Comparison of ENCODE assay signal across 8 mouse cellular contexts in the genomic region with DNA sequence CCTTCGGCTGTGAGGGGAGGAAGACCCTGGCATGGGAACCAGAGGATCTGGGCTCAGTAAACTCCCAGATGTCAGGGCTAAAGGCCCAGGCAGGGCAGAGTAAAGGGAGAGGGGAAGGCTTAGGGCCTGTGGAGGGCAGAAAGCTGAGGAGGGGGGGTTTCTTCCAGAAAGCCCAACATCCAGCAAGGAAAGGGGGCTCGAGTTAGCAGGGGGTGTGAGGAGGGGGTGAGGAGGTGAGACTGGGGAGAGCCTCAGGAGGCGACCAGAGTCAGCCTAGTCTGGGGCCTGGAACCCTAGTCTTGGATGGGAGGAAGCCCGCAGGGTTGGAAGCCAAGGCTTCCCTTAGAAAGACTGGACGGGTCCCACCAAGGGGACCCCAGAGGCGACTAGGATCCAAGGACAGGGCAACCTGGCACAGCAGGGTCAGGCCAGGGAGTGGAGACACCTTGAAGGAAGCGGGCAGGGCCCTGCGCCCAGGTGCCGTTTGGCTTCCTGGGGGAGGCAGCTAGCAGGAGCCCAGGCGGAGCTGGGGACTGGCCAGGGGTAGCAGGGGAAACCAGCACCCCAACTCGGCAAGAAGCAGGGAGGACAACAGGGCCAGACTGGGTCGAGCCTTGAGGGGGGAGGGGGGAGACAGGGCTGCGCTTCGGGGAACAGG. TPM values are rescaled to one million over a fixed set of nuclear protein-coding genes. Genes with fewer than 3 reads are reported as not detected.
DNase-seq lines count a peak whose midpoint lies in the region; ATAC-seq and TF ChIP-seq lines count a peak whose summit lies in the region.

No protein-coding gene starts in this region.

- TF ChIP-seq CTCF in kidney, postnatal 0 days (IDR thresholded peaks at IDR 0.05; ENCODE audit: low read depth): no peak
- no peak for TF ChIP-seq CTCF in bone marrow macrophage, adult 2 months (IDR thresholded peaks at IDR 0.05; ENCODE audit: low read depth, low read length)

- peaks cover 10% of the 10 kb centered on the region; the same call in 1 of the 2 replicates for H3K4me1 ChIP-seq in kidney, postnatal 0 days (replicated peaks; ENCODE audit: insufficient read depth, low read length)
- peaks cover 14% of the 10 kb centered on the region for H3K4me1 ChIP-seq in bone marrow macrophage, adult 2 months (ENCODE audit: control insufficient read depth, insufficient read depth, low read length)
- peaks cover 41% of the 10 kb centered on the region for H3K4me1 ChIP-seq in hindbrain, embryonic 10.5 days (replicated peaks)
- H3K4me1 ChIP-seq in midbrain, embryonic 10.5 days: peaks cover 35% of the 10 kb centered on the region

- 0 out of 2 replicates have a peak, but pooled peaks cover 3% of the 10 kb centered on the region for H3K36me3 ChIP-seq in kidney, postnatal 0 days (ENCODE audit: insufficient read depth, low read length)
- peaks cover 34% of the 10 kb centered on the region for H3K36me3 ChIP-seq in hindbrain, embryonic 10.5 days
- H3K36me3 ChIP-seq in midbrain, embryonic 10.5 days: peaks cover 38% of the 10 kb centered on the region

- WGBS in kidney, postnatal 0 days: 4% methylated on average over 14 of the region's 14 CpGs
- 11% methylated on average over 14 of the region's 14 CpGs for WGBS in hindbrain, embryonic 10.5 days
- WGBS in midbrain, embryonic 10.5 days: 10% methylated on average over 14 of the region's 14 CpGs

- no peaks in the 10 kb centered on the region for H3K9me3 ChIP-seq in kidney, postnatal 0 days (replicated peaks; ENCODE audit: low read length)
- no peaks in the 10 kb centered on the region for H3K9me3 ChIP-seq in hindbrain, embryonic 10.5 days
- no peaks in the 10 kb centered on the region for H3K9me3 ChIP-seq in midbrain, embryonic 10.5 days (replicated peaks)

- peak overlapping the region; percentile 83 for H3K4me3 ChIP-seq in kidney, postnatal 0 days (replicated peaks; ENCODE audit: low read depth, low read length)
- peak overlapping the region; percentile 87 for H3K4me3 ChIP-seq in bone marrow macrophage, adult 2 months (ENCODE audit: insufficient read depth, low read length)
- H3K4me3 ChIP-seq in hindbrain, embryonic 10.5 days: peak overlapping the region; percentile 99
- H3K4me3 ChIP-seq in midbrain, embryonic 10.5 days: peak overlapping the region; percentile 98

- TF ChIP-seq POLR2A in bone marrow macrophage, adult 2 months (IDR thresholded peaks at IDR 0.05; ENCODE audit: borderline replicate concordance, low read depth, low read length): no peak

- no peaks in the 10 kb centered on the region for H3K27me3 ChIP-seq in kidney, postnatal 0 days (ENCODE audit: insufficient read depth, low read length)
- H3K27me3 ChIP-seq in hindbrain, embryonic 10.5 days (ENCODE audit: insufficient read depth, poor library complexity, severe bottlenecking): peaks cover 3% of the 10 kb centered on the region; the same call in 1 of the 2 replicates
- H3K27me3 ChIP-seq in midbrain, embryonic 10.5 days (ENCODE audit: low read depth, poor library complexity, severe bottlenecking): no peaks in the 10 kb centered on the region

- H3K4me2 ChIP-seq in kidney, postnatal 0 days (ENCODE audit: low read length): peak overlapping the region; percentile 95

- H3K27ac ChIP-seq in kidney, postnatal 0 days: peak overlapping the region; percentile 85
- no peak overlapping the region for H3K27ac ChIP-seq in bone marrow macrophage, adult 2 months (ENCODE audit: insufficient read depth, low read depth, low read length)
- H3K27ac ChIP-seq in hindbrain, embryonic 10.5 days: peak overlapping the region; percentile 94
- peak overlapping the region; percentile 92 for H3K27ac ChIP-seq in midbrain, embryonic 10.5 days (replicated peaks)

- peak; percentile 18; the same call in 1 of the 2 replicates for ATAC-seq in kidney, postnatal 0 days (replicated peaks; ENCODE audit: low FRiP score, low read depth)

- H3K9ac ChIP-seq in kidney, postnatal 0 days (ENCODE audit: low read depth, low read length): peak overlapping the region; percentile 89

- no peak for DNase-seq in kidney, postnatal 0 days (ENCODE audit: low spot score)
- no peak for DNase-seq in kidney, adult 9 months
- DNase-seq in hindbrain, embryonic 10.5 days (ENCODE audit: low spot score): no peak
- DNase-seq in midbrain, embryonic 10.5 days (ENCODE audit: low spot score): no peak
- no peak for DNase-seq in right cerebral cortex, postnatal 10 days (ENCODE audit: low spot score in 2 of 2)
- no peak for DNase-seq in right cerebral cortex, adult 18-20 months
- DNase-seq in thymus, postnatal 4 days: no peak

RNA-seq across cellular contexts. Expression of a gene that starts 1.1 kb away (rescaled TPM):
- polyA plus RNA-seq in kidney, postnatal 0 days (2015; fragmentation: Nextera tagmentation; extraction: Ambion mirVana): 6.6 and 7.9 TPM in 2 replicates
- polyA plus RNA-seq in bone marrow macrophage, adult 2 months (2012; ENCODE audit: insufficient read depth, insufficient read length, missing spikeins): 21.3 and 21.4 TPM in 2 replicates
- polyA plus RNA-seq in hindbrain, embryonic 10.5 days (2016; fragmentation: Nextera tagmentation; extraction: Ambion mirVana): 9.3 and 13.6 TPM in 2 replicates
- 8.0 and 8.4 TPM in 2 replicates for polyA plus RNA-seq in midbrain, embryonic 10.5 days (2016; fragmentation: Nextera tagmentation; extraction: Ambion mirVana)

RNA-seq across cellular contexts. Expression of a gene that starts 5.6 kb away (rescaled TPM):
- 6.7 and 8.0 TPM in 2 replicates for polyA plus RNA-seq in kidney, postnatal 0 days (2015; fragmentation: Nextera tagmentation; extraction: Ambion mirVana)
- not detected in 2 replicates for polyA plus RNA-seq in bone marrow macrophage, adult 2 months (2012; ENCODE audit: insufficient read depth, insufficient read length, missing spikeins)
- 0.39 and 0.80 TPM in 2 replicates for polyA plus RNA-seq in hindbrain, embryonic 10.5 days (2016; fragmentation: Nextera tagmentation; extraction: Ambion mirVana)
- 0.75 and 0.81 TPM in 2 replicates for polyA plus RNA-seq in midbrain, embryonic 10.5 days (2016; fragmentation: Nextera tagmentation; extraction: Ambion mirVana)

RNA-seq across cellular contexts. Expression of a gene that starts 50.6 kb away (rescaled TPM):
- polyA plus RNA-seq in kidney, postnatal 0 days (2015; fragmentation: Nextera tagmentation; extraction: Ambion mirVana): 2.7 and 3.0 TPM in 2 replicates
- 9.7 and 11.0 TPM in 2 replicates for polyA plus RNA-seq in bone marrow macrophage, adult 2 months (2012; ENCODE audit: insufficient read depth, insufficient read length, missing spikeins)
- 2.4 and 3.8 TPM in 2 replicates for polyA plus RNA-seq in hindbrain, embryonic 10.5 days (2016; fragmentation: Nextera tagmentation; extraction: Ambion mirVana)
- 2.3 and 2.4 TPM in 2 replicates for polyA plus RNA-seq in midbrain, embryonic 10.5 days (2016; fragmentation: Nextera tagmentation; extraction: Ambion mirVana)

RNA-seq across cellular contexts. Expression of a gene that starts 50.7 kb away (rescaled TPM):
- polyA plus RNA-seq in kidney, postnatal 0 days (2015; fragmentation: Nextera tagmentation; extraction: Ambion mirVana): 88.5 and 91.7 TPM in 2 replicates
- polyA plus RNA-seq in bone marrow macrophage, adult 2 months (2012; ENCODE audit: insufficient read depth, insufficient read length, missing spikeins): 51.4 and 57.0 TPM in 2 replicates
- 68.8 and 71.4 TPM in 2 replicates for polyA plus RNA-seq in hindbrain, embryonic 10.5 days (2016; fragmentation: Nextera tagmentation; extraction: Ambion mirVana)
- 65.2 and 68.2 TPM in 2 replicates for polyA plus RNA-seq in midbrain, embryonic 10.5 days (2016; fragmentation: Nextera tagmentation; extraction: Ambion mirVana)

RNA-seq across cellular contexts. Expression of a gene that starts 53.0 kb away (rescaled TPM):
- 1.0 and 1.2 TPM in 2 replicates for polyA plus RNA-seq in kidney, postnatal 0 days (2015; fragmentation: Nextera tagmentation; extraction: Ambion mirVana)
- 0.65 TPM in 1 of 2 replicates, not detected in the other for polyA plus RNA-seq in bone marrow macrophage, adult 2 months (2012; ENCODE audit: insufficient read depth, insufficient read length, missing spikeins)
- polyA plus RNA-seq in hindbrain, embryonic 10.5 days (2016; fragmentation: Nextera tagmentation; extraction: Ambion mirVana): not detected in 2 replicates
- polyA plus RNA-seq in midbrain, embryonic 10.5 days (2016; fragmentation: Nextera tagmentation; extraction: Ambion mirVana): not detected in 2 replicates
